Mouse (Mus musculus) heart, postnatal 0 days (tissue): ENCODE results near the gene Plxdc1. TPM values are rescaled to one million over a fixed set of nuclear protein-coding genes. Genes with fewer than 3 reads are reported as not detected.

ENCODE experiments used
- ATAC-seq: fragments of 200-750 bp; cut with Nextera tagmentation; 2 replicates; pipeline ENCODE4 v1.8.0; 2017; ENCODE audit warnings: low read depth, moderate number of reproducible peaks, moderate library complexity; ENCODE audit not compliant: insufficient read depth
- DNase-seq: peaks from one replicate; pipeline ENCODE4 v3.0.0-alpha.2; 2016; ENCODE audit warnings: low spot score
- H3K27ac ChIP-seq: fragments of 300-500 bp; sonication (generic); 2 replicates; pipeline ENCODE4 v1.5.1; 2014; ENCODE audit warnings: low read depth, mild to moderate bottlenecking
- H3K27me3 ChIP-seq: fragments of 300-500 bp; sonication (generic); 2 replicates; pipeline ENCODE4 v1.6.1; 2014; ENCODE audit warnings: low read length, mixed read lengths; ENCODE audit not compliant: control insufficient read depth, insufficient read depth
- H3K36me3 ChIP-seq: fragments of 300-500 bp; sonication (generic); replicated peaks from 2 replicates; pipeline ENCODE4 v1.6.1; 2014; ENCODE audit warnings: low read length, mixed read lengths; ENCODE audit not compliant: control insufficient read depth, insufficient read depth
- H3K4me1 ChIP-seq: fragments of 300-500 bp; sonication (generic); 2 replicates; pipeline ENCODE4 v1.6.1; 2014; ENCODE audit warnings: antibody characterized with exemption; ENCODE audit not compliant: control insufficient read depth, insufficient read depth
- H3K4me2 ChIP-seq: fragments of 300-500 bp; sonication (generic); 2 replicates; pipeline ENCODE4 v1.6.1; 2014; ENCODE audit warnings: low read depth, mild to moderate bottlenecking, low read length, moderate library complexity
- H3K4me3 ChIP-seq: fragments of 300-500 bp; sonication (generic); 2 replicates; pipeline ENCODE4 v1.5.1; 2014; ENCODE audit warnings: low read depth, low read length
- H3K9ac ChIP-seq: fragments of 300-500 bp; sonication (generic); replicated peaks from 2 replicates; pipeline ENCODE4 v1.6.1; 2014; ENCODE audit warnings: low read depth, low read length, mixed read lengths
- H3K9me3 ChIP-seq: fragments of 300-500 bp; sonication (generic); replicated peaks from 2 replicates; pipeline ENCODE4 v1.6.1; 2016; ENCODE audit warnings: low read length; ENCODE audit not compliant: control insufficient read depth
- CTCF ChIP-seq: IDR thresholded peaks from 2 replicates; pipeline ENCODE4 v1.5.1; 2016; ENCODE audit warnings: antibody characterized with exemption, control low read depth, low read depth
- EP300 ChIP-seq: IDR thresholded peaks from 2 replicates; pipeline ENCODE4 v1.6.1; 2016; ENCODE audit warnings: antibody characterized with exemption, low read depth
- WGBS: fragments of 180-500 bp; shearing (Covaris S2); extraction: QIAGEN DNeasy Blood & Tissue Kit; methylation state at CpG from one replicate; pipeline ENCODE4 v1.1.7; 2014; 5-methylcytosine and 5-hydroxymethylcytosine counted together
- polyA plus RNA-seq: library from polyadenylated mRNA; unstranded; fragments of >200 nt; fragmentation: Nextera tagmentation; extraction: Ambion mirVana; gene quantifications from 2 replicates; pipeline ENCODE4 v1.2.1, GENCODE M21; 2015
- total RNA-seq: library from RNA; depleted of rRNA; stranded (reverse); fragments of >200 nt; gene quantifications from 2 replicates; pipeline ENCODE4 v1.2.3, GENCODE M21; 2014; ENCODE audit warnings: low replicate concordance

The Plxdc1 gene
- total and polyA plus RNA-seq, 2 experiments from 2014 or later = 2.1 to 2.6 TPM

- H3K36me3 ChIP-seq = no peaks in the 10 kb centered on the region
- no peaks in the 10 kb centered on the region for H3K9me3 ChIP-seq
- WGBS = 78% methylated on average over 2 of the region's 2 CpGs
- DNase-seq (no peak), ATAC-seq (no peak)
- TF ChIP-seq EP300 (no peak), CTCF (no peak)
- no peak overlapping the region for H3K4me2 ChIP-seq
- H3K4me3 ChIP-seq = no peak overlapping the region
- no peak overlapping the region for H3K9ac ChIP-seq
- no peaks in the 10 kb centered on the region for H3K27me3 ChIP-seq
- H3K27ac ChIP-seq = no peak overlapping the region
- H3K4me1 ChIP-seq = no peaks in the 10 kb centered on the region
Observed at GRCm38 (mm10) chr11:97915471-97915870, 70.8 kb downstream of the Plxdc1 start.

- 81% methylated on average over 14 of the region's 14 CpGs for WGBS
Observed at GRCm38 (mm10) chr11:97913111-97913510, 73.1 kb downstream of the Plxdc1 start.

GRCm38 (mm10) chr11:97908634-97909348, 77.5 kb downstream of the Plxdc1 start:
- ATAC-seq = no peak
- no peaks in the 10 kb centered on the region for H3K9me3 ChIP-seq
- no peaks in the 10 kb centered on the region for H3K27me3 ChIP-seq
- H3K27ac ChIP-seq = no peak overlapping the region
- no peak overlapping the region for H3K4me2 ChIP-seq
- H3K4me1 ChIP-seq = no peaks in the 10 kb centered on the region
- no peak overlapping the region for H3K4me3 ChIP-seq
- DNase-seq = no peak
- TF ChIP-seq EP300 (no peak), CTCF (no peak)
- WGBS = 86% methylated on average over 11 of the region's 11 CpGs
- no peak overlapping the region for H3K9ac ChIP-seq
- no peaks in the 10 kb centered on the region for H3K36me3 ChIP-seq

More at GRCm38 (mm10) chr11:97913111-97913510, 73.1 kb downstream of the Plxdc1 start:
- no peak for TF ChIP-seq EP300
- TF ChIP-seq CTCF = no peak
- DNase-seq (no peak), ATAC-seq (no peak)
- Histone ChIP-seq H3K36me3 (no peaks in the 10 kb centered on the region), H3K4me1 (no peaks in the 10 kb centered on the region), H3K9me3 (no peaks in the 10 kb centered on the region), H3K4me3 (no peak overlapping the region), H3K27me3 (no peaks in the 10 kb centered on the region), H3K9ac (no peak overlapping the region), H3K4me2 (no peak overlapping the region), H3K27ac (no peak overlapping the region)

GRCm38 (mm10) chr11:97907935-97908334, 78.3 kb downstream of the Plxdc1 start:
- no peaks in the 10 kb centered on the region for H3K36me3 ChIP-seq
- H3K4me2 ChIP-seq = no peak overlapping the region
- ATAC-seq = no peak
- 58% methylated on average over 5 of the region's 5 CpGs for WGBS
- H3K4me1 ChIP-seq = no peaks in the 10 kb centered on the region
- H3K27me3 ChIP-seq = no peaks in the 10 kb centered on the region
- TF ChIP-seq CTCF (no peak), EP300 (no peak)
- H3K9me3 ChIP-seq = no peaks in the 10 kb centered on the region
- H3K4me3 ChIP-seq = no peak overlapping the region
- no peak overlapping the region for H3K27ac ChIP-seq
- no peak overlapping the region for H3K9ac ChIP-seq
- no peak for DNase-seq

GRCm38 (mm10) chr11:97906905-97907304, 79.3 kb downstream of the Plxdc1 start:
- no peak overlapping the region for H3K9ac ChIP-seq
- DNase-seq = no peak
- no peaks in the 10 kb centered on the region for H3K36me3 ChIP-seq
- H3K4me1 ChIP-seq = no peaks in the 10 kb centered on the region
- H3K27ac ChIP-seq = no peak overlapping the region
- no peaks in the 10 kb centered on the region for H3K27me3 ChIP-seq
- no peak for TF ChIP-seq EP300
- no peak for TF ChIP-seq CTCF
- H3K4me2 ChIP-seq = no peak overlapping the region
- H3K9me3 ChIP-seq = no peaks in the 10 kb centered on the region
- no peak overlapping the region for H3K4me3 ChIP-seq
- no peak for ATAC-seq
- WGBS = 69% methylated on average over 9 of the region's 9 CpGs

GRCm38 (mm10) chr11:97905941-97906340, 80.3 kb downstream of the Plxdc1 start:
- TF ChIP-seq EP300 = no peak
- TF ChIP-seq CTCF = no peak
- Histone ChIP-seq H3K27me3 (no peaks in the 10 kb centered on the region), H3K36me3 (no peaks in the 10 kb centered on the region), H3K4me1 (no peaks in the 10 kb centered on the region), H3K4me2 (no peak overlapping the region), H3K4me3 (no peak overlapping the region), H3K9ac (no peak overlapping the region), H3K9me3 (no peaks in the 10 kb centered on the region), H3K27ac (no peak overlapping the region)
- DNase-seq = no peak
- ATAC-seq = no peak
- WGBS = 69% methylated on average over 2 of the region's 2 CpGs
